Mouse (Mus musculus): Measurements from ENCODE around the gene Fam180a.

DNA sequence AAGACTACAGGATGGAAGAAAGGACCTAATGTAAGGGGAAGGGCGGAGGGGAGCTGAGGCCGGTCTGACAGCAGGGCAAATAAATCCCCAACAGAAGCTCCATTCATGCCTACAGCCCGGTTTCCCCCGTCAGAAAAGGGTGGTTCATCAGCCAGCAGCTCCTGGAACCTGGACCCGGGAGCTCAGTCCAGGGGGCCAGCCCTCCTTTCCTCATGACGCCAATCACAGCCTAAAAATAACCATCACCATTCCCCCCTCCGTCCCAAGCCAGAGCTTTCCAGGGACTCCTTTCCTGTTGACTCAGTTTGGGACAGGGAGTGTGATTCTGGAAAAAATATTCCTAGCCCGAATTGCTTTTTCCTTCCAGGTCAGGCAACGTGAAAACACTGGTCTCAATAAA is 36.7 kb upstream of the Fam180a start:
- no peak for TF ChIP-seq CTCF (conservative IDR thresholded peaks at IDR 0.05 in 1 of 2, IDR thresholded peaks at IDR 0.05 in 1 of 2; ENCODE audit: low read depth in 2 of 2, low read length in 2 of 2)
- no peak for TF ChIP-seq TCF12 (IDR thresholded peaks at IDR 0.05; ENCODE audit: low read depth, low read length)
- no peak for TF ChIP-seq SMC3 (IDR thresholded peaks at IDR 0.05; ENCODE audit: low read depth, low read length)
- no peak for TF ChIP-seq EP300 (IDR thresholded peaks at IDR 0.05; ENCODE audit: low read length)
- TF ChIP-seq POLR2A (IDR thresholded peaks at IDR 0.05; ENCODE audit: low read depth, low read length): no peak
- no peak for TF ChIP-seq RCOR1 (conservative IDR thresholded peaks at IDR 0.05; ENCODE audit: low read depth, low read length)
- no peak for TF ChIP-seq MAX (IDR thresholded peaks at IDR 0.05; ENCODE audit: low read length)
- TF ChIP-seq GABPA (IDR thresholded peaks at IDR 0.05; ENCODE audit: insufficient replicate concordance, low read depth, low read length): no peak
- TF ChIP-seq E2F4 (IDR thresholded peaks at IDR 0.05; ENCODE audit: insufficient replicate concordance, low read depth, low read length): no peak
